Mouse (Mus musculus): ENCODE measurements at regions not wholly inside any gene's neighbourhood (a gene's known extent, or its start where the extent isn't known, plus 50 kb on each side); places are given as distances from the start of the nearest gene placed in this dataset.
A peak's percentile ranks its signal among the peaks of the same experiment; 100 is the strongest.

GRCm38 (mm10) chr6:27029008-27029407 lies 1106.0 kb downstream of the Grm8 start:
- no peak; the same call in 1 of the 2 replicates for ATAC-seq (ENCODE audit: low TSS enrichment)

GRCm38 (mm10) chr6:27028377-27028776 lies 1106.6 kb downstream of the Grm8 start:
- no peak for ATAC-seq (ENCODE audit: low TSS enrichment)

- ATAC-seq (ENCODE audit: low TSS enrichment), result no peak
Measured at GRCm38 (mm10) chr6:27021697-27022096, 1113.3 kb downstream of the Grm8 start.

GRCm38 (mm10) chr6:27014475-27014874 lies 1120.5 kb downstream of the Grm8 start:
- no peak for ATAC-seq (ENCODE audit: low TSS enrichment)

- ATAC-seq (ENCODE audit: low TSS enrichment), result peak; percentile 73
Measured at GRCm38 (mm10) chr6:26976613-26977012, 1158.4 kb downstream of the Grm8 start.

GRCm38 (mm10) chr6:26949166-26949565 lies 1140.1 kb upstream of the Pot1a start:
- ATAC-seq (ENCODE audit: low TSS enrichment), result no peak

Data from frontal cortex, adult (tissue).